Mouse (Mus musculus) embryonic facial prominence, embryonic 14.5 days (tissue): ENCODE measurements around the gene Arhgef40. TPM values are rescaled to one million over a fixed set of nuclear protein-coding genes. Genes with fewer than 3 reads are reported as not detected.
A peak's percentile ranks its signal among the peaks of the same experiment; 100 is the strongest.

Experiments
- ATAC-seq: fragments of 200-750 bp; cut with Nextera tagmentation; 2 replicates; pipeline ENCODE4 v1.8.0; 2017; ENCODE audit warnings: low read depth, moderate number of reproducible peaks, moderate TSS enrichment
- DNase-seq: peaks from one replicate; pipeline ENCODE4 v3.0.0-alpha.2; 2015; ENCODE audit warnings: low spot score
- H3K27ac ChIP-seq: fragments of 300-500 bp; sonication (generic); replicated peaks from 2 replicates; pipeline ENCODE4 v1.5.1; 2014; ENCODE audit warnings: low read depth, mild to moderate bottlenecking, low read length, moderate library complexity
- H3K27me3 ChIP-seq: fragments of 300-500 bp; sonication (generic); replicated peaks from 2 replicates; pipeline ENCODE4 v1.6.1; 2014; ENCODE audit warnings: low read length; ENCODE audit not compliant: control insufficient read depth, insufficient read depth
- H3K36me3 ChIP-seq: fragments of 300-500 bp; sonication (generic); 2 replicates; pipeline ENCODE4 v1.6.1; 2014; ENCODE audit warnings: low read length, mixed read lengths; ENCODE audit not compliant: control insufficient read depth, insufficient read depth
- H3K4me1 ChIP-seq: fragments of 300-500 bp; sonication (generic); 2 replicates; pipeline ENCODE4 v1.6.1; 2014; ENCODE audit warnings: antibody characterized with exemption, low read length; ENCODE audit not compliant: control insufficient read depth, insufficient read depth
- H3K4me2 ChIP-seq: fragments of 300-500 bp; sonication (generic); 2 replicates; pipeline ENCODE4 v1.6.1; 2014; ENCODE audit warnings: low read depth, mild to moderate bottlenecking, low read length, moderate library complexity, mixed read lengths
- H3K4me3 ChIP-seq: fragments of 300-500 bp; sonication (generic); 2 replicates; pipeline ENCODE4 v1.5.1; 2014; ENCODE audit warnings: low read depth, mild to moderate bottlenecking, low read length
- H3K9ac ChIP-seq: fragments of 300-500 bp; sonication (generic); 2 replicates; pipeline ENCODE4 v1.6.1; 2014; ENCODE audit warnings: low read depth, mild to moderate bottlenecking, low read length, moderate library complexity, mixed read lengths
- H3K9me3 ChIP-seq: fragments of 300-500 bp; sonication (generic); 2 replicates; pipeline ENCODE4 v1.6.1; 2016; ENCODE audit warnings: low read length; ENCODE audit not compliant: control insufficient read depth
- WGBS: fragments of 180-500 bp; shearing (Covaris S2); extraction: QIAGEN DNeasy Blood & Tissue Kit; methylation state at CpG from one replicate; pipeline ENCODE4 v1.1.7; 2014; 5-methylcytosine and 5-hydroxymethylcytosine counted together
- polyA plus RNA-seq: library from polyadenylated mRNA; unstranded; fragments of >200 nt; fragmentation: Nextera tagmentation; extraction: Ambion mirVana; gene quantifications from 2 replicates; pipeline ENCODE4 v1.2.1, GENCODE M21; 2014

Arhgef40 gene
- polyA plus RNA-seq, 1 experiment from 2014 or later, result 113 TPM

DNA sequence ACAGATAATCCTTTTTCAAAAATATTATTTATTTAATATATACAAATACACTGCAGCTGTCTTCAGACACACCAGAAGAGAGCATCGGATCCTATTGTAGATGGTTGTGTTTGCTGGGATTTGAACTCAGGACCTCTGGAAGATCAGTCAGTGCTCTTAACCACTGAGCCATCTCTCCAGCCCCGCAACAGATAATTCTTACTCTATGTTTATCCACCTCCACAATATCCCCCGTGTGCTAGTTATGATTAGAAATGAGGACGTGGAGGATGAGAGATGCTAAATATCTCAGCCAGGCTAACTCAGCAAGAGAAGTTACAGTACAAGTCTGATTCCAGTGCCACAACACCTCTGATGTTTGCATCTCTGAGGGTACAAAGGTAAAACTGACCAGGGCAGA lies 9.9 kb downstream of the Arhgef40 start:
- H3K4me3 ChIP-seq, result no peak overlapping the region
- WGBS, result 94% methylated on average over 4 of the region's 4 CpGs
- no peak overlapping the region for H3K9ac ChIP-seq
- no peak for ATAC-seq
- no peak for DNase-seq
- no peak overlapping the region for H3K27ac ChIP-seq
- no peaks in the 10 kb centered on the region for H3K4me1 ChIP-seq
- no peak overlapping the region for H3K4me2 ChIP-seq
- H3K9me3 ChIP-seq, result no peaks in the 10 kb centered on the region
- peaks cover 99% of the 10 kb centered on the region for H3K36me3 ChIP-seq
- H3K27me3 ChIP-seq, result no peaks in the 10 kb centered on the region

- WGBS, result 80% methylated on average over 12 of the region's 12 CpGs
- H3K4me3 ChIP-seq, result no peak overlapping the region
These were observed 10.8 kb downstream of the Arhgef40 start for GRCm38 (mm10) chr14:51995219-51995871.

GRCm38 (mm10) chr14:51996231-51996841 lies 11.8 kb downstream of the Arhgef40 start:
- WGBS, result 84% methylated on average over 13 of the region's 13 CpGs
- DNase-seq (no peak), ATAC-seq (0 out of 2 replicates have a peak, but pooled peaks have one; percentile 16)

More at GRCm38 (mm10) chr14:51995219-51995871, 10.8 kb downstream of the Arhgef40 start:
- Histone ChIP-seq H3K9me3 (no peaks in the 10 kb centered on the region), H3K27me3 (no peaks in the 10 kb centered on the region), H3K9ac (no peak overlapping the region), H3K4me1 (no peaks in the 10 kb centered on the region), H3K36me3 (peaks cover 99% of the 10 kb centered on the region), H3K27ac (no peak overlapping the region), H3K4me2 (no peak overlapping the region)
- no peak for DNase-seq
- no peak for ATAC-seq

GRCm38 (mm10) chr14:51996866-51997265 lies 12.3 kb downstream of the Arhgef40 start:
- no peak overlapping the region for H3K4me2 ChIP-seq
- H3K4me1 ChIP-seq, result no peaks in the 10 kb centered on the region
- WGBS, result 81% methylated on average over 17 of the region's 17 CpGs
- H3K36me3 ChIP-seq, result peaks cover 95% of the 10 kb centered on the region
- H3K27me3 ChIP-seq, result no peaks in the 10 kb centered on the region
- DNase-seq, result no peak
- peak; percentile 35; the same call in 1 of the 2 replicates for ATAC-seq
- H3K27ac ChIP-seq, result no peak overlapping the region
- no peak overlapping the region for H3K9ac ChIP-seq
- H3K4me3 ChIP-seq, result no peak overlapping the region
- H3K9me3 ChIP-seq, result no peaks in the 10 kb centered on the region

More at GRCm38 (mm10) chr14:51996231-51996841, 11.8 kb downstream of the Arhgef40 start:
- Histone ChIP-seq H3K4me3 (no peak overlapping the region), H3K9ac (no peak overlapping the region), H3K36me3 (peaks cover 97% of the 10 kb centered on the region), H3K27ac (no peak overlapping the region), H3K27me3 (no peaks in the 10 kb centered on the region), H3K4me2 (no peak overlapping the region), H3K9me3 (no peaks in the 10 kb centered on the region), H3K4me1 (no peaks in the 10 kb centered on the region)

GRCm38 (mm10) chr14:51997483-51997882 lies 13.0 kb downstream of the Arhgef40 start:
- Histone ChIP-seq H3K9me3 (no peaks in the 10 kb centered on the region), H3K4me2 (no peak overlapping the region), H3K27ac (no peak overlapping the region), H3K27me3 (no peaks in the 10 kb centered on the region), H3K4me1 (no peaks in the 10 kb centered on the region), H3K4me3 (no peak overlapping the region), H3K36me3 (peaks cover 95% of the 10 kb centered on the region), H3K9ac (no peak overlapping the region)
- 84% methylated on average over 12 of the region's 14 CpGs for WGBS
- DNase-seq (no peak), ATAC-seq (no peak)

- Histone ChIP-seq H3K27ac (no peak overlapping the region), H3K27me3 (no peaks in the 10 kb centered on the region), H3K36me3 (peaks cover 90% of the 10 kb centered on the region), H3K4me2 (no peak overlapping the region), H3K9ac (no peak overlapping the region), H3K4me1 (peaks cover 2% of the 10 kb centered on the region; the same call in 1 of the 2 replicates), H3K4me3 (no peak overlapping the region), H3K9me3 (no peaks in the 10 kb centered on the region)
- 46% methylated on average over 16 of the region's 16 CpGs for WGBS
- DNase-seq (peak; percentile 73), ATAC-seq (peak; percentile 7; the same call in 1 of the 2 replicates)
These were observed 19.5 kb downstream of the Arhgef40 start for GRCm38 (mm10) chr14:52003981-52004495.

DNA sequence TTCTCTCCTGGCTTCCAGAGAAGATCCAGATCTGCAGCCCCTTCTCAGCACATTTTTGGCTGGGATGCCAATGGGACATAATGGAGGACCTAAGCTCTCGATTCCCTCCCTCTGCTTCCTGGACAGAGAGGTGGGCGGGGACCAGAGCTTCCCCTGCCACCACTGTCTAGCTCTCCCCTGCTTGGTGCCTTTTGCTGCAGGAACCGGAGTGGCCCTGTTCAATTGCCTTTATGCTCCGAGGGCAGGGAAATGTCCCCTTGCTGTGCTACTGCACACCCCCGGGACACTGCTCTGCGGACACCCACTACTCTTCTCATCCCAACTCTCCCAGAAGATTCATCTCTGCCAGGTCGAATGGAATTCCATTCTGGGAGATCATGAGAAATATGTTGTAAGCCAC lies 20.6 kb downstream of the Arhgef40 start:
- Histone ChIP-seq H3K27me3 (no peaks in the 10 kb centered on the region), H3K4me3 (no peak overlapping the region), H3K4me2 (no peak overlapping the region), H3K9me3 (no peaks in the 10 kb centered on the region), H3K27ac (no peak overlapping the region), H3K36me3 (peaks cover 80% of the 10 kb centered on the region), H3K4me1 (peaks cover 6% of the 10 kb centered on the region; the same call in 1 of the 2 replicates), H3K9ac (no peak overlapping the region)
- 71% methylated on average over 7 of the region's 7 CpGs for WGBS
- no peak for DNase-seq
- ATAC-seq, result no peak

- DNase-seq (no peak), ATAC-seq (no peak)
- Histone ChIP-seq H3K27ac (no peak overlapping the region), H3K4me1 (peaks cover 8% of the 10 kb centered on the region), H3K4me2 (no peak overlapping the region), H3K9ac (no peak overlapping the region), H3K36me3 (peaks cover 76% of the 10 kb centered on the region), H3K4me3 (no peak overlapping the region), H3K9me3 (no peaks in the 10 kb centered on the region), H3K27me3 (no peaks in the 10 kb centered on the region)
- 78% methylated on average over 6 of the region's 6 CpGs for WGBS
These were observed 21.1 kb downstream of the Arhgef40 start for GRCm38 (mm10) chr14:52005616-52006015.
